Mouse (Mus musculus) heart, embryonic 15.5 days (tissue): ENCODE data around the gene Tmem210. TPM values are rescaled to one million over a fixed set of nuclear protein-coding genes. Genes with fewer than 3 reads are reported as not detected.

ENCODE experiments used
- ATAC-seq: fragments of 200-750 bp; cut with Nextera tagmentation; replicated peaks from 2 replicates; pipeline ENCODE4 v1.8.0; 2017; ENCODE audit warnings: low read depth, moderate TSS enrichment; ENCODE audit not compliant: insufficient number of reproducible peaks, insufficient read depth, low FRiP score
- H3K27ac ChIP-seq: fragments of 300-500 bp; sonication (generic); 2 replicates; pipeline ENCODE4 v1.5.1; 2015; ENCODE audit warnings: mild to moderate bottlenecking, inconsistent platforms
- H3K27me3 ChIP-seq: fragments of 300-500 bp; sonication (generic); 2 replicates; pipeline ENCODE4 v1.6.1; 2015; ENCODE audit warnings: inconsistent platforms
- H3K36me3 ChIP-seq: fragments of 300-500 bp; sonication (generic); 2 replicates; pipeline ENCODE4 v1.6.1; 2015; ENCODE audit warnings: mild to moderate bottlenecking, inconsistent platforms
- H3K4me1 ChIP-seq: fragments of 300-500 bp; sonication (generic); replicated peaks from 2 replicates; pipeline ENCODE4 v1.6.1; 2015; ENCODE audit warnings: inconsistent platforms
- H3K4me2 ChIP-seq: fragments of 300-500 bp; sonication (generic); 2 replicates; pipeline ENCODE4 v1.6.1; 2015; ENCODE audit warnings: inconsistent platforms, mild to moderate bottlenecking, moderate library complexity
- H3K4me3 ChIP-seq: fragments of 300-500 bp; sonication (generic); 2 replicates; pipeline ENCODE4 v1.5.1; 2015; ENCODE audit warnings: mild to moderate bottlenecking, inconsistent platforms
- H3K9ac ChIP-seq: fragments of 300-500 bp; sonication (generic); 2 replicates; pipeline ENCODE4 v1.6.1; 2015; ENCODE audit warnings: mild to moderate bottlenecking, inconsistent platforms
- H3K9me3 ChIP-seq: fragments of 300-500 bp; sonication (generic); replicated peaks from 2 replicates; pipeline ENCODE4 v1.6.1; 2016; ENCODE audit warnings: inconsistent platforms
- WGBS: fragments of 180-500 bp; shearing (Covaris S2); methylation state at CpG from one replicate; pipeline ENCODE4 v1.1.7; 2015; ENCODE audit warnings: mixed read lengths; 5-methylcytosine and 5-hydroxymethylcytosine counted together
- polyA plus RNA-seq: library from polyadenylated mRNA; unstranded; fragments of >200 nt; fragmentation: Nextera tagmentation; extraction: Ambion mirVana; gene quantifications from 2 replicates; pipeline ENCODE4 v1.2.1, GENCODE M21; 2015

Gene Tmem210
- polyA plus RNA-seq, 1 experiment from 2014 or later: not detected

- WGBS: 42% methylated on average over 7 of the region's 7 CpGs
- no peak overlapping the region for H3K4me2 ChIP-seq
- peaks cover 32% of the 10 kb centered on the region for H3K4me1 ChIP-seq
- peak overlapping the region; percentile 13; the same call in 1 of the 2 replicates for H3K27ac ChIP-seq
- no peaks in the 10 kb centered on the region for H3K9me3 ChIP-seq
- no peak overlapping the region for H3K4me3 ChIP-seq
- H3K36me3 ChIP-seq: peaks cover 41% of the 10 kb centered on the region
- H3K27me3 ChIP-seq: peaks cover 44% of the 10 kb centered on the region
- no peak; the same call in 1 of the 2 replicates for ATAC-seq
- H3K9ac ChIP-seq: no peak overlapping the region
Measured at GRCm38 (mm10) chr2:25286837-25287636, 908 bp upstream of the Tmem210 start.

- Histone ChIP-seq H3K4me3 (no peak overlapping the region), H3K36me3 (peaks cover 24% of the 10 kb centered on the region), H3K4me2 (no peak overlapping the region), H3K27me3 (peaks cover 62% of the 10 kb centered on the region), H3K9me3 (no peaks in the 10 kb centered on the region), H3K9ac (no peak overlapping the region), H3K4me1 (peaks cover 40% of the 10 kb centered on the region), H3K27ac (no peak overlapping the region)
- WGBS: 75% methylated on average over 7 of the region's 7 CpGs
- ATAC-seq: no peak
Measured at GRCm38 (mm10) chr2:25288734-25289345, 895 bp downstream of the Tmem210 start.

GRCm38 (mm10) chr2:25289651-25290050, 1.7 kb downstream of the Tmem210 start, which contains the start of gene Lrrc26:
TSS of gene Lrrc26 (plus strand) at chr2:25289915.
- 0 out of 2 replicates have a peak, but pooled peaks have one; percentile 12 for ATAC-seq
- 7% methylated on average over 11 of the region's 11 CpGs for WGBS
- peak within 1 kb of the TSS; percentile 36 for H3K4me3 ChIP-seq
- peaks cover 16% of the 10 kb centered on the region for H3K36me3 ChIP-seq
- H3K9me3 ChIP-seq: no peaks in the 10 kb centered on the region
- no peak within 1 kb of the TSS for H3K9ac ChIP-seq
- no peak within 1 kb of the TSS for H3K27ac ChIP-seq
- H3K4me1 ChIP-seq: peaks cover 40% of the 10 kb centered on the region
- H3K4me2 ChIP-seq: peak within 1 kb of the TSS; percentile 59
- H3K27me3 ChIP-seq: peaks cover 70% of the 10 kb centered on the region

GRCm38 (mm10) chr2:25290101-25290815, 2.3 kb downstream of the Tmem210 start:
- 2% methylated on average over 54 of the region's 54 CpGs for WGBS
- H3K27me3 ChIP-seq: peaks cover 76% of the 10 kb centered on the region
- H3K4me1 ChIP-seq: peaks cover 40% of the 10 kb centered on the region

GRCm38 (mm10) chr2:25290816-25291130, 2.8 kb downstream of the Tmem210 start:
- 3% methylated on average over 17 of the region's 18 CpGs for WGBS
- no peak overlapping the region for H3K27ac ChIP-seq
- H3K4me1 ChIP-seq: peaks cover 40% of the 10 kb centered on the region
- no peak overlapping the region for H3K9ac ChIP-seq
- peak overlapping the region; percentile 36 for H3K4me3 ChIP-seq
- H3K36me3 ChIP-seq: peaks cover 5% of the 10 kb centered on the region; the same call in 1 of the 2 replicates
- peak overlapping the region; percentile 59 for H3K4me2 ChIP-seq
- peaks cover 81% of the 10 kb centered on the region for H3K27me3 ChIP-seq
- no peaks in the 10 kb centered on the region for H3K9me3 ChIP-seq
- no peak for ATAC-seq

More at GRCm38 (mm10) chr2:25290101-25290815, 2.3 kb downstream of the Tmem210 start:
- H3K4me3 ChIP-seq: peak overlapping the region; percentile 36
- peak overlapping the region; percentile 59 for H3K4me2 ChIP-seq
- no peak for ATAC-seq
- H3K27ac ChIP-seq: no peak overlapping the region
- no peak overlapping the region for H3K9ac ChIP-seq
- H3K36me3 ChIP-seq: peaks cover 10% of the 10 kb centered on the region
- H3K9me3 ChIP-seq: no peaks in the 10 kb centered on the region

- H3K9me3 ChIP-seq: no peaks in the 10 kb centered on the region
- H3K4me1 ChIP-seq: peaks cover 37% of the 10 kb centered on the region
- no peak for ATAC-seq
- H3K4me3 ChIP-seq: peak overlapping the region; percentile 44
- H3K27me3 ChIP-seq: peaks cover 87% of the 10 kb centered on the region
- peak overlapping the region; percentile 14; the same call in 1 of the 2 replicates for H3K9ac ChIP-seq
- H3K4me2 ChIP-seq: peak overlapping the region; percentile 66
- WGBS: 6% methylated on average over 32 of the region's 32 CpGs
- H3K27ac ChIP-seq: no peak overlapping the region
- H3K36me3 ChIP-seq: no peaks in the 10 kb centered on the region
Measured at GRCm38 (mm10) chr2:25291184-25292053, 3.5 kb downstream of the Tmem210 start.

GRCm38 (mm10) chr2:25292054-25292544, 4.2 kb downstream of the Tmem210 start:
- Histone ChIP-seq H3K4me3 (peak overlapping the region; percentile 44), H3K4me2 (peak overlapping the region; percentile 66), H3K9me3 (no peaks in the 10 kb centered on the region), H3K4me1 (peaks cover 31% of the 10 kb centered on the region), H3K27me3 (peaks cover 93% of the 10 kb centered on the region), H3K36me3 (no peaks in the 10 kb centered on the region), H3K27ac (no peak overlapping the region), H3K9ac (peak overlapping the region; percentile 14)
- WGBS: 5% methylated on average over 41 of the region's 43 CpGs
- ATAC-seq: no peak

- Histone ChIP-seq H3K9ac (no peak overlapping the region; the same call in 1 of the 2 replicates), H3K9me3 (no peaks in the 10 kb centered on the region), H3K4me3 (no peak overlapping the region), H3K4me1 (peaks cover 29% of the 10 kb centered on the region), H3K27me3 (peaks cover 99% of the 10 kb centered on the region), H3K4me2 (peak overlapping the region; percentile 66; the same call in 1 of the 2 replicates), H3K27ac (no peak overlapping the region), H3K36me3 (no peaks in the 10 kb centered on the region)
- WGBS: 0% methylated on average over 1 of the region's 1 CpGs
- ATAC-seq: no peak
Measured at GRCm38 (mm10) chr2:25292856-25293255, 4.9 kb downstream of the Tmem210 start.

GRCm38 (mm10) chr2:25293706-25294105, 5.8 kb downstream of the Tmem210 start:
- Histone ChIP-seq H3K27ac (no peak overlapping the region), H3K4me3 (no peak overlapping the region), H3K9me3 (no peaks in the 10 kb centered on the region), H3K4me2 (no peak overlapping the region), H3K9ac (no peak overlapping the region), H3K36me3 (no peaks in the 10 kb centered on the region), H3K4me1 (peaks cover 29% of the 10 kb centered on the region), H3K27me3 (peaks cover 97% of the 10 kb centered on the region)
- no peak for ATAC-seq
- 74% methylated on average over 9 of the region's 9 CpGs for WGBS

GRCm38 (mm10) chr2:25297093-25297492, 9.1 kb downstream of the Tmem210 start:
- no peak overlapping the region for H3K27ac ChIP-seq
- peaks cover 73% of the 10 kb centered on the region for H3K27me3 ChIP-seq
- 69% methylated on average over 8 of the region's 8 CpGs for WGBS

More at GRCm38 (mm10) chr2:25297093-25297492, 9.1 kb downstream of the Tmem210 start:
- Histone ChIP-seq H3K36me3 (no peaks in the 10 kb centered on the region), H3K9ac (no peak overlapping the region), H3K4me2 (no peak overlapping the region), H3K4me1 (peaks cover 7% of the 10 kb centered on the region), H3K4me3 (no peak overlapping the region), H3K9me3 (no peaks in the 10 kb centered on the region)
- no peak for ATAC-seq
